ENCODE assay signal across 13 mouse cellular contexts in the genomic region with DNA sequence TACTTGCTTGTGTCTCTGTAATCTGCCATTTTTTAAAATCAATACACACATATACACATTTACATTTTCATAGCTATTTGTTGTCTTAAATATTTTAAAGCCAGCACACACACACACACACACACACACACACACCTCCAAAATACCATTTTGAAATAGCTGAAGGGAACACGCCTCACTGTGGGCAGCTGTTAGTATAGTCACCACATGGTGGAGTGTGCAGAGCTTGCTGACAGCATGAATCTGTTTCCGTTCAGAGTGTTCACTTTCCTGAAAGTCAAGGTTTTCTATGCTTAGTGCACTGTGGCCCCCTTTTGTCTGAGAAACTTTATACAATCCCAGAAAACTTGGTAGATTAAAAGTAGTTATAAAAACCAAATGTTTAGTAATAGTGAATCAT. TPM values are rescaled to one million over a fixed set of nuclear protein-coding genes. Genes with fewer than 3 reads are reported as not detected.
A peak's percentile ranks its signal among the peaks of the same experiment; 100 is the strongest.
DNase-seq lines count a peak whose midpoint lies in the region; ATAC-seq and TF ChIP-seq lines count a peak whose summit lies in the region.
"Had no signal": no experiment of that assay in that cellular context is flagged by ENCODE, and none has a peak within 500 bp of the region (broad histone marks: within the 10 kb centered on the region; RNA-seq: fewer than 3 reads in every experiment).

No protein-coding gene starts in this region.

- H3K4me2 ChIP-seq in forebrain, postnatal 0 days (ENCODE audit: low read depth): no peak overlapping the region
- no peak overlapping the region for H3K4me2 ChIP-seq in forebrain, embryonic 12.5 days

- no peak overlapping the region for H3K4me3 ChIP-seq in forebrain, postnatal 0 days (ENCODE audit: low read depth, low read length)
- no peak overlapping the region for H3K4me3 ChIP-seq in forebrain, embryonic 12.5 days (replicated peaks)
- no peak overlapping the region for H3K4me3 ChIP-seq in left cerebral cortex, adult 2 months
- H3K4me3 ChIP-seq: gastrocnemius, adult 2 months had no signal

- intact Hi-C loops in left cerebral cortex, postnatal 14 days (cut with DNase I): no loop called here
- intact Hi-C loops in left cerebral cortex, adult 2 months (cut with DNase I): no loop called here
- intact Hi-C loops in gastrocnemius, postnatal 14 days (cut with DNase I; ENCODE audit: low total_unique reads): no loop called here

- no peaks in the 10 kb centered on the region for H3K36me3 ChIP-seq in forebrain, postnatal 0 days (ENCODE audit: insufficient read depth)
- H3K36me3 ChIP-seq in forebrain, embryonic 12.5 days (replicated peaks): no peaks in the 10 kb centered on the region

- no peaks in the 10 kb centered on the region for H3K9me3 ChIP-seq in forebrain, postnatal 0 days (ENCODE audit: low read length)
- no peaks in the 10 kb centered on the region for H3K9me3 ChIP-seq in forebrain, embryonic 12.5 days

- peak; percentile 34 for DNase-seq in forebrain, postnatal 0 days
- peak; percentile 39 to 49 for DNase-seq in left cerebral cortex, postnatal 14 days (ENCODE audit: low spot score in 2 of 2)
- DNase-seq in left cerebral cortex, adult 2 months (ENCODE audit: extremely low spot score in 1 of 2, low spot score in 2 of 2): no peak
- DNase-seq in right cerebral cortex, postnatal 10 days (ENCODE audit: low spot score in 2 of 2): peak; percentile 39 to 43
- no peak for DNase-seq in right cerebral cortex, postnatal 4 days
- no peak for DNase-seq in kidney, postnatal 25 days
- no peak for DNase-seq in gastrocnemius, postnatal 14 days
- DNase-seq: adrenal gland, adult 2 months; cerebellum, postnatal 25 days; gastrocnemius, adult 2 months; liver had no signal

- no peak overlapping the region for H3K9ac ChIP-seq in forebrain, postnatal 0 days
- no peak overlapping the region for H3K9ac ChIP-seq in forebrain, embryonic 12.5 days

- ATAC-seq in forebrain, postnatal 0 days: peak; percentile 42; the same call in 1 of the 2 replicates
- ATAC-seq in forebrain, embryonic 12.5 days (ENCODE audit: low FRiP score): no peak

- 41% methylated on average over 2 of the region's 2 CpGs for WGBS in forebrain, postnatal 0 days
- WGBS in forebrain, embryonic 12.5 days: 63% methylated on average over 2 of the region's 2 CpGs

- H3K27ac ChIP-seq in forebrain, postnatal 0 days (ENCODE audit: low read depth, low read length): no peak overlapping the region
- no peak overlapping the region for H3K27ac ChIP-seq in forebrain, embryonic 12.5 days
- no peak overlapping the region for H3K27ac ChIP-seq in left cerebral cortex, adult 2 months
- H3K27ac ChIP-seq: gastrocnemius, adult 2 months; macrophage had no signal

- no peak; the same call in 1 of the 2 replicates for TF ChIP-seq CTCF in forebrain, postnatal 0 days (IDR thresholded peaks at IDR 0.05; ENCODE audit: low read depth)
- TF ChIP-seq CTCF in left cerebral cortex, adult 2 months (IDR thresholded peaks at IDR 0.05): no peak; the same call in none of the 2 replicates

- no peaks in the 10 kb centered on the region for H3K4me1 ChIP-seq in forebrain, postnatal 0 days (ENCODE audit: insufficient read depth)
- H3K4me1 ChIP-seq in forebrain, embryonic 12.5 days: no peaks in the 10 kb centered on the region

- no peaks in the 10 kb centered on the region for H3K27me3 ChIP-seq in forebrain, postnatal 0 days (ENCODE audit: insufficient read depth, low read length)
- H3K27me3 ChIP-seq in forebrain, embryonic 12.5 days: no peaks in the 10 kb centered on the region

RNA-seq across cellular contexts. Expression of a gene that starts 9.8 kb away (rescaled TPM):
- 9.9 and 12.8 TPM in 2 replicates for total RNA-seq in forebrain, postnatal 0 days (2014; rRNA removed)
- 17.5 and 21.3 TPM in 2 replicates for polyA plus RNA-seq in forebrain, postnatal 0 days (2015; fragmentation: Nextera tagmentation; extraction: Ambion mirVana)
- 15.7 and 16.5 TPM in 2 replicates for polyA plus RNA-seq in forebrain, embryonic 12.5 days (2016; fragmentation: Nextera tagmentation; extraction: Ambion mirVana)
- 10 to 100 TPM; 17.8 to 19.2 TPM for total RNA-seq in left cerebral cortex, postnatal 14 days (2021)
- 10 to 100 TPM; 19.8 to 21.8 TPM for total RNA-seq in left cerebral cortex, adult 2 months (2021)
- total RNA-seq in gastrocnemius, postnatal 14 days (2021): 1 to 10 TPM; 5.3 to 7.7 TPM

RNA-seq across cellular contexts. Expression of a gene that starts 53.4 kb away (rescaled TPM):
- total RNA-seq in forebrain, postnatal 0 days (2014; rRNA removed): 70.6 and 77.5 TPM in 2 replicates
- polyA plus RNA-seq in forebrain, postnatal 0 days (2015; fragmentation: Nextera tagmentation; extraction: Ambion mirVana): 35.1 and 41.4 TPM in 2 replicates
- polyA plus RNA-seq in forebrain, embryonic 12.5 days (2016; fragmentation: Nextera tagmentation; extraction: Ambion mirVana): 85.3 and 88.6 TPM in 2 replicates
- total RNA-seq in left cerebral cortex, postnatal 14 days (2021): 10 to 100 TPM; 36.1 to 36.3 TPM
- 10 to 100 TPM; 32.2 to 32.5 TPM for total RNA-seq in left cerebral cortex, adult 2 months (2021)
- total RNA-seq in gastrocnemius, postnatal 14 days (2021): 10 to 100 TPM; 20.7 to 22.8 TPM

Comparison
In these comparisons a context has a peak if more than half of its experiments do, and no peak if none do; other contexts are left out.
1. DNase-seq: peak in forebrain, postnatal 0 days (single experiment), left cerebral cortex, postnatal 14 days (2 of 2) and right cerebral cortex, postnatal 10 days (2 of 2); none in left cerebral cortex, adult 2 months (0 of 2), right cerebral cortex, postnatal 4 days (single experiment), kidney, postnatal 25 days (0 of 2) and gastrocnemius, postnatal 14 days (single experiment).